Mouse (Mus musculus) ovary, postnatal 14 days (tissue): ENCODE results near the gene Zmiz1.
A peak's percentile ranks its signal among the peaks of the same experiment; 100 is the strongest.

ENCODE experiments used
- DNase-seq: peaks from one replicate; pipeline ENCODE4 v3.0.0; 2022; ENCODE audit warnings: low spot score

The Zmiz1 gene

GRCm38 (mm10) chr14:25454066-25454760, 4.8 kb upstream of the Zmiz1 start:
- DNase-seq = no peak

DNA sequence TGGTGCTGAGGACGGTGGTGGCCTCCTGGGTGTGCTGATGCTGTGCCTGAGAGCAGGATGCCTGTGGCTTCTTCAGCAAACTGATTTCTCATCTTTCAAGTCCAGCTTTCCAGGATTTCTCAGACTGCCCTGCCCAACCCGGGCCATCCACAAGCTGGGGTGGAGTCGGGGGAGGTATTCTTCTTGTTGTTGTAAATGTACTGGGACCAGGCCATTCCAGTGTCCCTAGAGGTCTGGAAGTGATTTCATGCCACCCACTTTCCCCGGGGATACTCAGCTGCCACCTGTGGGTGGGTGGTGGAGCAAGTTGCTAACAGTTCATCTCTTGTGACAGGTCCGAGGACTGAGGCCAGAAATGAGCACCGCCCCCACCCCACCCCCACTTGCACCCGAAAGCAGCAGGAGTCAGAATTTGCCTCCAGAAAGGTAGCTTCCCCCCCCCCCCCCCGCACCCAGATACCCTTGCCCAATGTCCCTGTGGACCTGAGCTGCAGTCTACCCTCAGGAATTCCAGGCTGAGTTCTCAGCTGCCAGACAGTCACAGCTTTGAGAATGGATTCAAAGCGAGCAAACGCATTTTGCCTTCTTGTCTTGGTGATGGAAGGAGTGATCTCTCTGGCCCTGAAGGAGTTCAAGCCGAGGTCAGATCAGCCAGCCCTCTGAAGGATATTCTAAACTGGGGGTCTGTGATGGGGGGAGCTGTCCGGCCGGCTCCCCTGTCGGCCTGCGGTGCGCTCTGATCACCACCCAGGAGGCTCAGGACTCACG, 2.1 kb upstream of the Zmiz1 start:
- no peak for DNase-seq

DNA sequence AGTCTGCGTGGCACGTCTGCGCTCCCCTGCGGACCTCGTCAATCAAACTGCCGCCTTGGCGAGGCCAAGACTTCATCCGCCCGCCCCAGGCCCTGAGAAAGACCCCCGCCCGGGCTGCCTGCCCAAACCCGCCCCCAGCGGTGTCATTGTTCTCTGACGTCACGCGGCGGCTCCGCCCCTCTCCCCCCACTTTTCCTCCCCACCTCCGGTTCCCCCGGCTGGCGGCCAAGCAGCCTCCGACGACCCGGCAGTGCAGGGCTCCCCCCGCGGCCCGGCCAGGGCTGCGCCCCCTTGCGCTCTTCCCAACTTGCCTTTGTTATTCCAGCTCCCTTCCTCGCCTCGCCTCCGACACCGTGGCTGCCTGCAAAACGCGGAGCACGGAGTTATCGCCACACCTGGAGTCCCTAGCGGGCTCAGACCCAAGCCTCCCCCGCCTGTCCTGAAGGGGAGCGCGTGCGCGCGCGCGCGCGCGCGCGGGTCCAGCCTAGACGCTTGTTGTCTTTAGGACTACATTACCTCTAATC, 1.5 kb upstream of the Zmiz1 start:
- peak; percentile 93 for DNase-seq

- no peak for DNase-seq
These were observed 622 bp upstream of the Zmiz1 start for GRCm38 (mm10) chr14:25458111-25459015.

DNA sequence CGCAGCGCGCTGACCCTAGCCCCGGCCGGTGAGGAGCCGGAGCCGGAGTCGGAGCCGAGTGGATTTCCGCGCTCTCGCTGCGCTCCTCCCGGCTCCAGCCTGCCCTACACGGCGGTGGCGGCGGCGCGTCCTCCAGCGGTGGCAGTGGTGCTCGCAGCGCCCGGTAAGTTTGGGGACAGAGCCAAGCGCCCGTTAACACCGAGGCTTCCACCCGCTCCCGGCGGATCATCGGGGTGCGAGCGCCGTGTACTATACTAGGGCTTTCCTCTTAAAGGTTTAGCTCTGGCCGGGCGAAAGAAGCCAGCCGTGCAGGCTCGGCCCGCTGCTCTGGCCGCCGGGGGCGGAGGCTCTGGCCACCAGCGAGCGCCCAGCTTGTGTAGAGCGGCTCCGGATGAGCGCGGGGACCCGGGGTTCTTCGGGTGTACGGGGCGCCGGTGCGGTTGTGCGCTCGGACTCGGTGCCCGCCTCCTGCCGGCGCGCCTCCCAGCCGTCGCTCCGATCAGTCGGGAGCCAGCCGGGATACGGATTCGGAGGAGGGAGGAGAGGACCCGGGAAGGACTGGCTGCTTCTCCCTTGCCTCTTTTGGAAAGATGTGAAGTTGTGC, 511 bp downstream of the Zmiz1 start:
- no peak for DNase-seq

DNA sequence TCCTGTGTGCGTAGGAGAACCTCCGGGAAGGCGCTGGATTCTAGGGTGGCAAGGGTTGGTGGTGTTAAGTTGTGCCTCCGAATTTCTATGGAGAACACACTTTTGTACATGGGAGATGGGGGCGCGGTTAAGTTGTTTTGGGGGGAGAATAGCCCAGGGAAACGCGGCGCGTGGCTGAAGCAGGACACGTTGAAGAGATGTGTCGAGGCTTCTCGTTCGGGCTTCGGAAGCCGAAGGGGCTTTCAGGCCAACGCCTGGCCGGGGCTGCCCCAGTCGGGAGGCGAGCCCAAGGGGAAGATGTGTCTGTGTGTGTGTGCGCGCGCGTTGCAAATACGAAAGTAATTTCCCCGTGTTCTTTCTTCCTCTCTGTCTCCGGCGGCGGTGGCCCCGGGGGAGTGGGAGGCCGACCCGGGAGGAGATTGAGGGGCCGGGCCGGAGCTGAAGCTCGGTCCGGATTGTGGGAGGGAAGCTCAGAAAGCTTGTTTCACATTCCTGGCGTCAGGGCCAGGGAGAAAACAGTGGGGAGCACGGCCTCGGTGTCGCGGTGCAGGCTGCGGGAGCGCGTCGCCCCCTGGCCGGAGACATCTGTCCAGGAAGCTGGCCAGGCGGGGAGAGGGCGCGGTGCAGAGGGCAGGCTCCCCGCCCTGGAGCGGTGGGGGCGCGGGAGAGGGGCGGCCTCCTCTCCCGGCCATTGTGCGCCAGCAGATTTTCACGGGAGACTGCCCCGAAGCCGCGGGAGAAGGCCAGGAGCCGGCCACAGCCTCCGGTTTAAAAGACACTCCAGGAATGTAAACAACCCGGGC, 1.2 kb downstream of the Zmiz1 start:
- peak; percentile 52 for DNase-seq

GRCm38 (mm10) chr14:25460801-25461675, 2.1 kb downstream of the Zmiz1 start:
- DNase-seq = peak; percentile 57

- no peak for DNase-seq
These were observed 2.8 kb downstream of the Zmiz1 start for GRCm38 (mm10) chr14:25461676-25462385.

DNA sequence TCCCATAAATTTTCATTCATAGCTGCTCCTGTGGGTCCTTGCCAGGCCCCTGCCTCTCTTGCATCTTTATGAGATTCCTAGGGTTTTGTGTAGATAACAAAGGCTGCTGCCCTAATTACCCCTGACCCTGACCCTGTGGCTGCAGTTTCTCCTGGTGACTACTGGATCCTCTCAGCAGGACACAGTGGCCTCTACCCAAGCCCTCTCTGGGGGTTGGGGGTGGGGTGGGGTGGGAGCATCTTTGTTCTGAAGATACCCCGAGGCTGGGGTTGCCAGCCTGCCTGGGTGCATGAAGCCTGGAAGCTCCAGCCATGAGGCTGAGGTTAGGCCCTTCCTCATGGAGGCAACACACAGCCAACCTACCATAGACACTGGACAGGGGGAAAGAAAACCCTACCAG, 4.0 kb downstream of the Zmiz1 start:
- no peak for DNase-seq

DNA sequence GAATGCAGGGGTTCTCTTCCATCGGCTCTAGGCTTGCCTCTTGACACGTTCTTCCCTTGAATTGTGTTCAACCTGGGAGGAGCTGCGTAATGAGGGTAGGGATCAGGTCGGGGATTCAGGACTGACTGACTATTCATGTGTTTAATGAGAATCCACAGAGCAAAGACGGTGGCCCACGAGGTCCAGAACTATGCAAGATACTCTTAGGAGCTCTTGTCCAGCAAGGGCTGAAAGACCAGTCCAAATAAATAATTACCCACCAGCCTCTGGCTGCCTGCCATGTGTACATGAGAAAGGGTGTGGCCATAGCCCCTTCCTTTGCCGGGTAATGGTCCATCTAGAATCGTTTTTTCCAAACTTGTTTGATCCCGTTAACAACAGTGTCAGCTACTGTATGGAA, 4.9 kb downstream of the Zmiz1 start:
- DNase-seq = no peak

DNA sequence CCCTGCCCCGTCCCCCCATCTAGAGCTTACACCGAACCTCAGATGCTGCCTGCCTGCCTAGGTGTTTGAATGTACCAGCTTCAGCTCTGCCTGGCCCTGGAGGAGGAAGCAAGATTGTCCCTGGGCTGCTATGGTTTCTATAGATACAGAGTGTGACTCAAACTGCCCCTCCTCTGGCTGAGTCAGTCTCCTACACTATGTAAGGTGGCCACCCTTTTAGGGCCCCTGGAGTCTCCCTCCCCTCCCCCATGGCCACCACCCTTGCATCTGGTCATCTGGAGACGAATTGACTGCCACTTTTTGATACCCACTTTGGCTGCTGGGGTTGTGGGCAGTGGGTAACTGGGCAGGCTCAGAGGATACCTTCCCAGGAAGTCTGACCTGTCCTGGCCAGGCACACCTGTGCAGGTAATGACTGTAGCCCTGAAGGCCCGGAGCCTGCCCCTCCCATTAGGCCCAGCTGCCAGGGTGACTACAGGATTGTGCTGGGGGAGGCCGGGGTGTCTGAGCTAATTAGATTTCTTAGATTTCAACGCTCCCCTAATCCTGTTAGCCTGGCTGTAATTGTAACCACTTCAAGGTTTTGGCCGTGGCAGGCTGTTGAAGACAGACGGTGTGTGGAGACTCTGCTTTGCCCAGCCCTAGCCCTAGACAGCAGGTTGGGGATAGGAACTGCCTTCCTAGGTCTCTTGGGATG, 5.8 kb downstream of the Zmiz1 start:
- DNase-seq = no peak

GRCm38 (mm10) chr14:25466361-25466760, 7.4 kb downstream of the Zmiz1 start:
- DNase-seq = no peak

GRCm38 (mm10) chr14:25467911-25468668, 9.1 kb downstream of the Zmiz1 start:
- no peak for DNase-seq

DNA sequence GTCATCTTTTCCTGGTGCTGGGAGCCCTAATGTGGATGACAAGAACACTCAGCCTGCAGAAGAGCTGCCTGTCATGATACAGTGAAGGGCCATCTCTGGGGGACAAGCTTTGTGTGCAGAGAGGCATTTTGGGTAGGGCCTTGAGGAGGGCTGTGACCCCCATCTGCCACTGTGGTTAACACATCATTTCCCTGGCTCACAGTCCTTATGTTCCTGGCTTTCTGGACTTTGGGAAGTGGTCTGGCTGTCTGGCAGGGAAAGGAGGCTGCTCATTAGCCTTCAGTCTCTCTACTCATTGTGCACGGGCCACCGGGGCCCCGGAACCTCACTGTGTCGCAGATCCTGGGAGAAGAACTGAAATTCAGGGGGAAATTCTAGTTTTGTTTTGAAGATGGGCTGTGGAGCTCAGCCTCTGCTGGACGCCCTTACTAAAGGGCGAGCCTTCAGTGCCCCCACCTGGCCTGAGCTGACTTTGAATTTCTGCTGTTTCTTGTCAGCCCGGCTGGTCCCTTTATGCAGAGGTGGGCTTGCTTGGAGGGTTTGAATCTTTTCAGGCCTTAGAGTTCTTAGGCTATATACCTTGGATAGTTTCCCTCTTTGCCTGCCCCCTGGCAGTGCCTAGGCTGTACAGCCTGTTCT, 10.0 kb downstream of the Zmiz1 start:
- no peak for DNase-seq

DNA sequence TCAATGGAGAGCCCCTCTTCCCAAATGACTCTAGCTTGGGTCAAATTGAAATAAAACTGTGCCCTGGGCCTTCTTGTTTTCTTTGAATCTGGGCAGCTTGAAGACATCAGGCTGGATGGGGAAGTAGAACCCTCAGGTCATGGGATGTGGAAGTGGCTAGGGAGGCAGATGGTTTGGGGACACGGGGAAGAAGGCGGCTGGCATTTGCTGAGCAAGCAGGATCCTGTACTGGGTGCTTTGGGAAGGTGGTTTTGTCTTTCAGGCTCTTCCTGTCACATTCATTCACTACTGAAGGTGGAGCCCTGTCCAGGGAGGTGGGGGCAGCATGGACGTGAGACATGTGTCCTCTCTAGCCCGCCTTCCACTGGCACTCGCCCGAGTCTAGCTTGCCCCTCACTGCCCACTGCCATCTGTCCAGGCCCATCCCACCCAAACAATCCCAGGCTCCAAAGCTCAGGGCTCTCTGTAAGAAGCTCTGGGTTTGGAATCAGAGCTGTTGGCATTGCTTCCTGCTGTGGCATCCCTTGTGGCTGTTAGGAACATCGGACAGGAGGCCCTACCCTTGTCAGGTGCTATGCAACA, 11.3 kb downstream of the Zmiz1 start:
- DNase-seq = no peak

- no peak for DNase-seq
These were observed 12.1 kb downstream of the Zmiz1 start for GRCm38 (mm10) chr14:25471035-25471434.
